Mouse (Mus musculus): ENCODE data around the gene Olfr613.

GRCm38 (mm10) chr7:103572761-103573160 is 24.9 kb downstream of the Olfr613 start, which contains the start of gene Olfr617:
- TF ChIP-seq POLR2A (IDR thresholded peaks at IDR 0.05; ENCODE audit: low read depth, low read length) (no peak), CTCF (IDR thresholded peaks at IDR 0.05; ENCODE audit: extremely low read depth, insufficient read depth, insufficient read length, insufficient replicate concordance) (no peak)

All from spleen, adult 2 months (tissue).